Mouse (Mus musculus) gastrocnemius, postnatal 4 days (tissue): ENCODE measurements around the gene Gm5089. TPM values are rescaled to one million over a fixed set of nuclear protein-coding genes. Genes with fewer than 3 reads are reported as not detected.

ENCODE experiments used
- DNase-seq, 2 experiments: peaks; one replicate each; pipeline ENCODE4 v3.0.0; 2021 to 2022; ENCODE audit warnings: low spot score in 2 of 2, mixed read lengths in 2 of 2
- total RNA-seq, 2 experiments: library from RNA; stranded (reverse); gene quantifications; 2 replicates each; pipeline ENCODE4 v1.2.3; 2021

The Gm5089 gene
- total RNA-seq, 2 experiments from 2014 or later = not detected

GRCm38 (mm10) chr14:122387781-122388180, 63.1 kb downstream of the Gm5089 start:
- no peak for DNase-seq

GRCm38 (mm10) chr14:122386281-122387130, 64.4 kb downstream of the Gm5089 start:
- no peak for DNase-seq

GRCm38 (mm10) chr14:122385758-122386157, 65.2 kb downstream of the Gm5089 start:
- DNase-seq = no peak

- no peak for DNase-seq
Observed at GRCm38 (mm10) chr14:122385238-122385534, 65.7 kb downstream of the Gm5089 start.

Other genes starting within 250 kb of the Gm5089 start
- not detected for gene Zic5, start 14.6 kb upstream of the Gm5089 start, total RNA-seq
- gene Zic2, start 24.3 kb upstream of the Gm5089 start, total RNA-seq = under 1 TPM in 1 of 2 experiments, not detected in 1; 0.18 TPM
- not detected for gene Gm10837, start 39.5 kb upstream of the Gm5089 start, total RNA-seq
- gene Pcca, start 83.2 kb upstream of the Gm5089 start, total RNA-seq = 10 to 100 TPM; 28.4 to 29.2 TPM